Mouse (Mus musculus) c-Kit-positive CD71-positive TER-119-positive erythroid progenitor cells, embryonic 14.5 days (primary cell): Measurements from ENCODE around the gene Mgat2.

Experiments
- DNase-seq: peaks from one replicate; pipeline ENCODE4 v3.0.0-alpha.2; 2013; ENCODE audit warnings: low spot score

Mgat2 gene

DNA sequence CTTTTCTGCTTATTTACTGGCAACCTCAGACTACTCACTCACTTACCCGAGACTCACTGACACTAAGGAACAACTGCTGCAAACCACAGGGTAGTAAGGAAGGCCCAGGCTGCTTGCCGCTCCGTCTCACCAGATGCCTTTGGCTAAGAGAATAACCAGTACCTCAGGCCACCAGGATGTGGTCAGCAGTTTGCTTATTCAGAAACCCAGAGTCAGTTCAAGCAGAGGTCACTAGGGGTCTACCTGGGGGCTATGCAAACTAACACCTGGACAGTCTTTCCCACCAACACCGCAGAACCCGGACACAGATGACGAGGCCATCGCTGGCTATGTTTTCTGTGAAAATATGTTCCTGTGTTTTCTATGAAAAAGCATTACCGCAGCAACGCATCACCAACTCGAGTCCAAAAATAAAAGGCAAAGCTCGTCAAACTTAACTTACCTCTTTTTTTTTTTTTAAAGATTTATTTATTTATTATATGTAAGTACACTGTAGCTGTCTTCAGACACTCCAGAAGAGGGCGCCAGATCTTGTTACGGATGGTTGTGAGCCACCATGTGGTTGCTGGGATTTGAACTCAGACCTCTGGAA, 29.3 kb downstream of the Mgat2 start:
- DNase-seq = no peak

DNA sequence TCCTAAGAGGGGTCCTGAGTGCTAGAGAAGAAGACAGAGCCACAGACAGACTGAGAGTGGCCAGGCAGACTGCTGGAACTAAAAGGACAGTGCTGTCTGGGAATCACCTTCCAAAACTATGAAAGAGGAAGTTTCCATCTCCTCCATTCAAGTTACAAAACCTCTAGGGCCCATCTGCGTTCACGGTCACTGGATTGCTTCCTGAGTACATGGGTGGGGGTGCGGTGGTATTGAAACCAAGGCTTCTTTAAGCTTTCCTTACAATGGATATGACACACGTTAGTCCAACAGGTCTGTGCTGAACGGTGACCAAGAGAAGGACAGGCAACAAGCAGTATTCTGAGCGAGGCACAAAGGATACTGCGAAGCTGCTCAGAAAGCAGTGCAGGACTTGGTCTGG, 30.4 kb downstream of the Mgat2 start:
- DNase-seq = no peak

DNA sequence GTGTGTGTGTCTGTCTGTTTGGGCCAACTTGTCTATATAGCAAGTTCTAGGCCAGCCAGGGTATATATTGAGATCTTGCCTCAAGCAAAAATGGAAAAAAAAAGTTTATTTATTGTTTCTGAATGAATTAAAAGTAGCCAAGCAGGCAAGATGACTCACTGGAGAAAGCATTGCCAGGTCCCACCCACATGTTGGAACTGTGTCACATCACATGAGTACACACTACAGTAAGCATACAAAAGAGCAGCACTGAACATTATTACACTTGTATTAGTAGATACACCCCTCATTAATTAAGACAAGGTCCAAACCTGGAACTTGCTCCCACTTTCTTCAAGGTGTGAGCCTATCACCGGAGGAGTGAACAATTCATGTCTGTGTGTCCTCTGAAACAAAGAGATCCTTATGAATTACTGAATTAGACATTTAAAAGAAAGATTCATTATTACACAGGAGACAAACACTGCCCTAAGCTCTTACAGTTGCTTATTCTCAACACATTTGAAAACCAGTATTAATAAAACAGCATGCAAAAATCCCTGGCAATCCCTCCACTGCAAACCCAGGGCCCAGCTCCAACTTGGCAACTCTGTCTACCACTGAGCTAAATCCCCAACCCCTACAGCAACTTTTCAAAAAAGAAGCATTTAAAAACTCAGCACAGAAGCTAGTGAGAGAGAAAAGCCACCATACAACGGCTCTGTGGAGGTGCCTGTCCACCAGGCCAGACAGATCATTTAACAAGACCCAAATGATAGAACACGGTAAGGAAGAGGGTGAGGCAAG, 31.2 kb downstream of the Mgat2 start:
- DNase-seq = no peak

DNA sequence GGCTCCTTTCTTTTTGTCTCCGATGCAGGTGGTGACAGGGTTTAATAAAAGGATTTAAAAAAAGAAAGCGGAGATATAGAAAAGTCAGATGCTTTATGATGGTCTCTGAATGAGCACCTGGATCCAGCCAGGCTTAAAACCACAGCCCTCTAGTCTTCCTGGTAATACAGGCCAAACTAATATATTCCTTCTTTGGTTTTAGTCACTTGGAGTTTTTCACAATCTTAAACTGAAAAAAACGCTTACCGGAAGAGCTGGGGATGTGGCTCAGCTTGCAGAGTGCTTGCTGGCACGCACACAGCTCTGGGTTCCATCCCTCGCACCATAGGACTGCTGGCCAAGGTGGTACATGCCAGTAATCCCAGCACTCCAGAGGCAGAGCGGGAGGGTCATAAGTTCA, 32.6 kb downstream of the Mgat2 start:
- DNase-seq = no peak

DNA sequence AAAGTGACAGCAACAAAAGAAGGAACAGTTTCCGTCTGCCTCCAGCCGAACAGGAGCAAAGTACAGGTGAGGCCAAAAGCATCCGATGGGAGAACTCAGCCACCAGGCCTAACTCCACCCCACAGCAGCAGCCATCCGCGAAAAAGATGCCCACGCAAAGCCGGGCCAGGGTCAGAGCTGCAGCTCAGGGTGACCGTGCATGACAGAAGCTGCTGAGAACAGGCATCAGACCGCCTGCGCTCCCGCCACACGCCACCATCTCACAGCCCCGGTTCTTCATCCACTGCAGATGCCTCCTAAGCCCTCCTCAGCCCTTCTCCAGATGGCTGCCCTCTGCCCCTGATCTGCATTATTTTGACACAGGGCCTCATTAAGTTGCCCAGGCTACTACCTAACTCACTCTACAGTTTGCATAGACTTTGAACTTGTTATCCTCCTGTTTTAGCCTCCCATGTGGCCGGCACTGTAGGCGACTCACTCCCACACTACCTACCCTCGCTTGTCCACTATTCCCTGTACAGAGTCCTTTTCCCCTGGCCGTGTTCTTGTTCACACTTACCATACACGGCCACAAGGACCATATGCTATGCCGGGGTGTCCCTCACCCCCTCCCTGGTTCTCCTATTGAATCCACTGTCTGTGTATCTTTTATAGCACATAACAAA, 36.8 kb downstream of the Mgat2 start:
- no peak for DNase-seq

DNA sequence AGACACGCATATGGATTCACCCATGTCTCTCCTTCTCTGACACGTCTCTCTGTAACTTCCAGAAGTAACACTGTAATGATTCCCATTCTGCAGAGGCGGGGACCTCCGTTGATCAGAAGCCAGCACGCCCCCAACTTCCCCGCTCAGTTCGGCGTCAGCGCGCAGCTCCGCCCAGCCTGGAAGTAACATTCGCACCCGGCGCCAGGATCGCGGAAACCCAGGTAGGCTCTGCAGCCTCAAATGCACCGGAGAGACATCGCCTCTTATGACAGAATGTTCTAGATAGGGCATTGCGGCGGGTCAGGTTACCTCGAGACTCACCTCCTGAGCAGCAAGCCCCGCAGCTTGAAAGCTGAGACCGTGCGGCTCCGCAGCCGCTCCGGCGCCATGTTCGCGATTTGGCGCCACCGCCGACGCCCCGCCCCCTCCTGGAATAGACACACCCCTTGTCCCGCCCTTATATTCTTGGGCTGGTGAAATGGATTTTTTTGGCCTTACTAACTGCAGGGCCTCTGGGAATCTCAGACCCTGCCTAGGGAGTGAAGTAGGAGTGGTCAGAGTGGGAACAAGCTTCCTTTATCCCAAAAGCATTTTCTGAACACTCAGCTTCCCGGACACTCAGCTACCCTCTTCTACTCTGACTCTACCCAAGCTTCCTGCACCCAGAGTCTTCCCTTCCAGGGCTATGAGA, 44.0 kb downstream of the Mgat2 start, which contains the start of gene Pole2:
Gene Pole2, minus strand, starts transcription at position 420 of the 691 bp plus-strand sequence.
- peak; percentile 87 for DNase-seq

GRCm38 (mm10) chr12:69229251-69229650, 45.3 kb downstream of the Mgat2 start:
- peak; percentile 59 for DNase-seq

GRCm38 (mm10) chr12:69235782-69236181, 51.8 kb downstream of the Mgat2 start:
- DNase-seq = no peak
